Mouse (Mus musculus) liver, postnatal 0 days (tissue): Measurements from ENCODE around the gene Susd6. TPM values are rescaled to one million over a fixed set of nuclear protein-coding genes. Genes with fewer than 3 reads are reported as not detected.

Experiments used
- ATAC-seq: fragments of 200-750 bp; cut with Nextera tagmentation; 2 replicates; pipeline ENCODE4 v1.8.0; 2017; ENCODE audit warnings: mild to moderate bottlenecking, moderate library complexity
- DNase-seq: peaks from one replicate; pipeline ENCODE4 v3.0.0-alpha.2; 2016
- H3K27ac ChIP-seq: fragments of 300-500 bp; sonication (generic); 2 replicates; pipeline ENCODE4 v1.5.1; 2014; ENCODE audit warnings: antibody characterized with exemption, moderate library complexity, mild to moderate bottlenecking, low read depth
- H3K27me3 ChIP-seq: fragments of 300-500 bp; sonication (generic); 2 replicates; pipeline ENCODE4 v1.6.1; 2014; ENCODE audit warnings: low read length, control low read depth, mixed read lengths; ENCODE audit not compliant: insufficient read depth
- H3K36me3 ChIP-seq: fragments of 300-500 bp; sonication (generic); replicated peaks from 2 replicates; pipeline ENCODE4 v1.6.1; 2014; ENCODE audit warnings: mild to moderate bottlenecking, control low read depth, low read length, moderate library complexity, mixed read lengths; ENCODE audit not compliant: insufficient read depth
- H3K4me1 ChIP-seq: fragments of 300-500 bp; sonication (generic); 2 replicates; pipeline ENCODE4 v1.6.1; 2014; ENCODE audit warnings: antibody characterized with exemption, mild to moderate bottlenecking, control low read depth; ENCODE audit not compliant: insufficient read depth
- H3K4me2 ChIP-seq: fragments of 300-500 bp; sonication (generic); 2 replicates; pipeline ENCODE4 v1.6.1; 2014; ENCODE audit warnings: low read depth, mild to moderate bottlenecking, low read length, moderate library complexity, mixed read lengths
- H3K4me3 ChIP-seq: fragments of 300-500 bp; sonication (generic); 2 replicates; pipeline ENCODE4 v1.5.1; 2014; ENCODE audit warnings: low read depth, low read length
- H3K9ac ChIP-seq: fragments of 300-500 bp; sonication (generic); replicated peaks from 2 replicates; pipeline ENCODE4 v1.6.1; 2014; ENCODE audit warnings: mild to moderate bottlenecking, moderate library complexity
- H3K9me3 ChIP-seq: fragments of 300-500 bp; sonication (generic); 2 replicates; pipeline ENCODE4 v1.6.1; 2016; ENCODE audit warnings: mild to moderate bottlenecking, control low read depth, low read length, mixed read lengths
- CTCF ChIP-seq: sonication (generic); IDR thresholded peaks from 2 replicates; pipeline ENCODE4 v1.5.1; 2016; ENCODE audit warnings: antibody characterized with exemption, low read depth
- EP300 ChIP-seq: IDR thresholded peaks from 2 replicates; pipeline ENCODE4 v1.6.1; 2016; ENCODE audit warnings: antibody characterized with exemption, low read depth, mild to moderate bottlenecking
- WGBS: fragments of 180-500 bp; shearing (Covaris S2); extraction: QIAGEN DNeasy Blood & Tissue Kit; methylation state at CpG from one replicate; pipeline ENCODE4 v1.1.7; 2014; ENCODE audit not compliant: insufficient replicate concordance; 5-methylcytosine and 5-hydroxymethylcytosine counted together
- polyA plus RNA-seq: library from polyadenylated mRNA; unstranded; fragments of >200 nt; fragmentation: Nextera tagmentation; extraction: Ambion mirVana; gene quantifications from 2 replicates; pipeline ENCODE4 v1.2.1, GENCODE M21; 2015

Susd6 gene
- polyA plus RNA-seq, 1 experiment from 2014 or later = 10.8 TPM

DNA sequence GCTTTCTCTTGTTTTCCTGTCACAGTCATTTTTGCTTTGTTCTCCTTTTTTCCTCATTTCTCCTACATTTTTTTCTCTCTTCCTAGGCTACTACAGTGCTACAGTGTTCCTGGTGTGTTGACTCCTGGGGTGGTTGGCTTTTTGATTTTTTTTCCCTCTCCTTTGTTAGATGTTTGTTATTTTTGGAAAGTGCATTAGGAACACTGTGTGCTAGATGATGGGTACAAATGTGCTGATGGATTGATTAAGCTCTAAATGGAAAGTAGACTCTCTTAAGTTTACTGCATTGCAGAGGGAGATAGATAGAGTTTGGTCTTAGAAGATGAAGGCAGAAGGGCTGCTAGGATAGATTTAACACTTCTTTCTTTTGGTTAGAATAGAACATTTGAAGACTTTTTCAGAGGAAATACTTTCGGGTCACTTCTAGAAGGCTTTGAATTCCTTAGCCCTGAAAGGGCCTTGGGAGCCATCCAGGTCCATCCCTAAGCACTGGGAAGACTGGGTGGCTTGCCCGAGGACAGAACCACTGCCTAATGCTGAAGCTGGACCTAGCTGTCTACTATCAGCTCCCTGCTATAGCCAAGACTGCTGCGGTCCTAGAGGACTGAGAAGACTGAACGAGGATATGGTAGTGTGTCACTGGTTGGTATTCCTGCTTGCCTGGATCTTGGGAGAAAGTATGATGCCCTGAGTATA, 31.1 kb downstream of the Susd6 start:
- Histone ChIP-seq H3K27me3 (no peaks in the 10 kb centered on the region), H3K4me2 (no peak overlapping the region), H3K27ac (peak overlapping the region; percentile 50), H3K4me3 (no peak overlapping the region), H3K4me1 (peaks cover 67% of the 10 kb centered on the region), H3K36me3 (no peaks in the 10 kb centered on the region), H3K9ac (no peak overlapping the region), H3K9me3 (no peaks in the 10 kb centered on the region)
- 79% methylated on average over 4 of the region's 4 CpGs for WGBS
- DNase-seq (no peak), ATAC-seq (peak; percentile 46)
- no peak for TF ChIP-seq CTCF
- TF ChIP-seq EP300 = peak; percentile 87

DNA sequence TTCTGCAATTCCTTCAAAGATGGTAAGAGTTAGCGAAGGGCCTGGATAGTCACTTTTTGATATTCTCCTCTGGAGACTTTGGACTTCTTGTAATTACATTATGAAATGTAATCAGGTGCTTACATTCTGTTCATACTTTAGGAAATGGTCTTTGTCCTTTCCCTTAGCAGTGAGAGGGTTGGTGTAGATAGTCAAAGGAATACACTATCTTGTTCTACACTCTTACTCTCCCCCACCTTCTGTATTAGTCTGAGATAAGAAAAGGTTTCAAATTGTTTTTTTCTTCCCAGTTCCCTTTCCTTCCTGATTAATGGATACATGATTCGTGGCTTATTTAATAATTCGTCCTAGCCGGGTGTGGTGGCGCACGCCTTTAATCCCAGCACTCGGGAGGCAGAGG, 32.2 kb downstream of the Susd6 start:
- H3K4me3 ChIP-seq = no peak overlapping the region
- TF ChIP-seq EP300 (peak; percentile 58), CTCF (no peak)
- H3K4me2 ChIP-seq = no peak overlapping the region
- no peak overlapping the region for H3K9ac ChIP-seq
- ATAC-seq = no peak
- H3K9me3 ChIP-seq = no peaks in the 10 kb centered on the region
- no peak for DNase-seq
- peaks cover 64% of the 10 kb centered on the region for H3K4me1 ChIP-seq
- WGBS = 65% methylated on average over 7 of the region's 7 CpGs
- no peaks in the 10 kb centered on the region for H3K27me3 ChIP-seq
- H3K36me3 ChIP-seq = no peaks in the 10 kb centered on the region
- no peak overlapping the region for H3K27ac ChIP-seq

DNA sequence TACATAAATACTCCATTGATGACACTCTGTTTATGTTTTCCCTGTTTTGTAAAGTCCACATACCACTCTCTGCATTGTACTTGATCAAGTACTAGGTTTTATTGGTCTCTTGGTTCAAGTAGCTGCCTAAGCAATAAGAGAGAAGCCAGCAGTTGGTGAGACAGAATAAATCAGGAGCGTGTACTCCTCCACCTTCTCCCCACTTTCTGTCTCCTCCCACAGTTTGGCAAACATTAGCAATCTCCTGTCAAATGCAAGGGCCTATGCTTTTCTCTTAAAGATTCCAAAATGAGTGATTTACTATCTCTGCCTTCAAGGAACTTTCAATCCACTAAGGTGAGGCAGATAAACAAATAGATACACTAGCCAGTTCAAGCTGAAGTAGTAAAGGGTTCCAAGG, 33.9 kb downstream of the Susd6 start:
- Histone ChIP-seq H3K36me3 (peaks cover 9% of the 10 kb centered on the region), H3K27me3 (no peaks in the 10 kb centered on the region), H3K4me2 (no peak overlapping the region), H3K9ac (no peak overlapping the region), H3K4me3 (no peak overlapping the region), H3K9me3 (no peaks in the 10 kb centered on the region), H3K4me1 (peaks cover 52% of the 10 kb centered on the region), H3K27ac (no peak overlapping the region)
- DNase-seq (no peak), ATAC-seq (no peak)
- WGBS = 50% methylated on average over 1 of the region's 1 CpGs
- TF ChIP-seq EP300 = no peak
- no peak for TF ChIP-seq CTCF

DNA sequence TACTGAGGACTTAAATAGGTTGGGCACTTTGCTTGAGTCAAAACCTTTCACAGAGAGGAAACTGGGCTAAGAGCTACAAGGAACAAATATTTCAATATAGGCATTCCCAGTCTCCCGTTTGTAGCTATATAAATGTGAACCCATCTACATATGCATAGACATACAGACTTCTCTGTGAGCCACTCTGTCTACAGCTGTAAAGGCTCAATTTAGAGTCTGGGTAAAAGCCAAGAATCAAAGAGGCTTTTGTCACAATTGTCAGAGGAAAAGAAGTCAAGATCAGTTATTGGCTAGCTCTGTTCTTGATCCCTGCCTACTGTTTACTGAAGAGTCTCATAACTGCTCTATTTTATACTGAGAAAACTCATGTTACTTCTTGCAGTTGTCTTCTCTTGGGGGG, 36.1 kb downstream of the Susd6 start:
- ATAC-seq (no peak), DNase-seq (no peak)
- Histone ChIP-seq H3K9me3 (no peaks in the 10 kb centered on the region), H3K27me3 (no peaks in the 10 kb centered on the region), H3K9ac (no peak overlapping the region), H3K36me3 (peaks cover 23% of the 10 kb centered on the region), H3K4me1 (peaks cover 51% of the 10 kb centered on the region), H3K27ac (peak overlapping the region; percentile 11; the same call in 1 of the 2 replicates), H3K4me3 (no peak overlapping the region), H3K4me2 (no peak overlapping the region)
- no peak for TF ChIP-seq EP300
- TF ChIP-seq CTCF = no peak
- WGBS = 80% methylated on average over 1 of the region's 1 CpGs

DNA sequence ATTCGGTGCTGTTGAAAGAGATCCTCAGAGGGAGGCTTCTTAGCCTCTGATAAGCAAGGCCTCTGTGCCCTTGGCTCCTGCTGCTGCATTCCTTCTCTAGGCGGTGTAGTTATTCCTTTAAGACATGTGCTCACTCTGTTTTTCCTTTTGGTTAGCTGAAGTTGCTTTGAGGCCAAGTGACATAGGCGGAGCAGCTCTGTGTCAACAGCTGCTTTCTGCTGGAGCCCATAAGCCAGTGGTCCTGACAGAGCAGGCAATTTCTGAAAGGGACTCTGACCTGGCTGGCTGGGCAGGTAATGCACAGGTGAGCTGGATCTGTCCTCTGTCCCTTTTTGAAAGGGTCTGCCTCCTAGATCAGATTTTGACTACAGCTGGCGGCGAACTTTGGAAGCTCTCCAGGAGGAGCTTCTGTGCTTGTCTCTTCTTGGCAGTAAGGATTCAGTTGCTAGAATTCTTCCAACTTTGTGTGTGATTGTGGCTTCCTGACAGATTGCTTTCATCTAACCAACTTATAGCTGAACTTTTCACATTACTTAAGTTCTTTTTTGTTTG, 37.2 kb downstream of the Susd6 start:
- no peaks in the 10 kb centered on the region for H3K27me3 ChIP-seq
- no peak for DNase-seq
- peaks cover 48% of the 10 kb centered on the region for H3K4me1 ChIP-seq
- peaks cover 23% of the 10 kb centered on the region for H3K36me3 ChIP-seq
- no peaks in the 10 kb centered on the region for H3K9me3 ChIP-seq
- H3K4me2 ChIP-seq = no peak overlapping the region; the same call in 1 of the 2 replicates
- TF ChIP-seq CTCF = no peak
- ATAC-seq = peak; percentile 22; the same call in 1 of the 2 replicates
- H3K27ac ChIP-seq = peak overlapping the region; percentile 61; the same call in 1 of the 2 replicates
- H3K9ac ChIP-seq = no peak overlapping the region; the same call in 1 of the 2 replicates
- H3K4me3 ChIP-seq = no peak overlapping the region
- 60% methylated on average over 5 of the region's 5 CpGs for WGBS

DNA sequence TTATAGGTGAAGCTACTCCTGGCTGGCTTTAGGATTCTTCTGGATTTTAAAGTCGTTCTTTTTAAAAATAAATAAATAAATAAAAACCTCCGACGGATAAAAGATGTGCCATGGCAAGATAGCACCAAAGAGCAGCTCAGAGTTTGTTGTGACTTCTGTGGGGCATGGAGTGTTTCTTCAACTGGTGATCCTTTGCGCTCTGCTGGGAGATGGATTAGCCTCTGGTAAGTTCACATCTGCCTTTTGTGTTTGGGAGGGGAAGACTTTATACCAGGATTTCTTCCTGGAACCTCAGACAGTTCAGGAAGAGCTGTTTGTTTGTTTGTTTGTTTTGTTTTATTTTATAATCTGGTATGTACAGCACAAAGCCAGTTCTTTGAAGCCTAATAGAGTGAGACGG, 37.7 kb downstream of the Susd6 start:
- TF ChIP-seq EP300 = no peak
- H3K4me2 ChIP-seq = no peak overlapping the region
- peaks cover 48% of the 10 kb centered on the region for H3K4me1 ChIP-seq
- ATAC-seq (no peak), DNase-seq (no peak)
- no peak overlapping the region for H3K9ac ChIP-seq
- H3K27ac ChIP-seq = peak overlapping the region; percentile 61; the same call in 1 of the 2 replicates
- no peak overlapping the region for H3K4me3 ChIP-seq
- H3K36me3 ChIP-seq = peaks cover 23% of the 10 kb centered on the region
- no peaks in the 10 kb centered on the region for H3K27me3 ChIP-seq
- H3K9me3 ChIP-seq = no peaks in the 10 kb centered on the region
- 87% methylated on average over 5 of the region's 5 CpGs for WGBS

DNA sequence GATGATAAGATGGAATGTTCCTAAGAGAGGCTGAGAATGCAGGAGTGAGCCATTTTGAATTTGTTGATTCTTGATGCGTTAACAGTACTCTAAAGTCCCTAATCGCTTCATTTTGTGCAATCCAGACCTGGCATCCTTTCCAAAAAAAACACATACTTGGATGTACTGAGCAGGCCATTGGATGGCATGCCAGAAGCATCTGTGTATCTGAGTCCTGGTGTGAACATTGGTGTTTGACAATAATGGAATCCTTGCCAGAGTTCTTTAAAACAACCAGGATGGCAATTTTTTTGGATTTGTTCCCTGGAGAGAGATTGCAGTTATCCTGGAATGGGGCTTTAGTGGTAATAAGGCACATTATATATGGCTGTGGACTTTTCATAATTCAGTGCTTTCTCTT, 38.6 kb downstream of the Susd6 start:
- Histone ChIP-seq H3K36me3 (peaks cover 23% of the 10 kb centered on the region), H3K4me2 (no peak overlapping the region), H3K27ac (no peak overlapping the region), H3K9ac (no peak overlapping the region), H3K9me3 (no peaks in the 10 kb centered on the region), H3K4me1 (peaks cover 53% of the 10 kb centered on the region), H3K4me3 (no peak overlapping the region), H3K27me3 (no peaks in the 10 kb centered on the region)
- TF ChIP-seq EP300 = no peak
- no peak for TF ChIP-seq CTCF
- DNase-seq = no peak
- 77% methylated on average over 2 of the region's 2 CpGs for whole genome bisulfite sequencing
- ATAC-seq = no peak
